Mouse (Mus musculus) myocyte (in vitro differentiated cells): ENCODE results near the gene Gm20696. TPM values are rescaled to one million over a fixed set of nuclear protein-coding genes. Genes with fewer than 3 reads are reported as not detected.

ENCODE experiments used
- H3K27me3 ChIP-seq: one replicate; pipeline ENCODE4 v1.6.1; 2011; ENCODE audit not compliant: control insufficient read depth, insufficient read depth, insufficient read length
- H3K36me3 ChIP-seq: one replicate; pipeline ENCODE4 v1.6.1; 2011; ENCODE audit not compliant: control insufficient read depth, insufficient read depth
- H3K4me2 ChIP-seq: one replicate; pipeline ENCODE4 v1.6.1; 2011; ENCODE audit warnings: low read depth, control low read depth
- H3K4me3 ChIP-seq: one replicate; pipeline ENCODE4 v1.5.1; 2011; ENCODE audit warnings: mild to moderate bottlenecking, control low read depth, moderate library complexity
- H3K79me2 ChIP-seq: one replicate; pipeline ENCODE4 v1.6.1; 2011; ENCODE audit not compliant: control insufficient read depth, insufficient read depth
- H3ac ChIP-seq: one replicate; pipeline ENCODE4 v1.6.1; 2011; ENCODE audit not compliant: control insufficient read depth, insufficient read length
- CEBPB ChIP-seq: IDR thresholded peaks from 2 replicates; pipeline ENCODE4 v1.6.1; 2011; ENCODE audit warnings: mild to moderate bottlenecking, moderate library complexity; ENCODE audit not compliant: poor library complexity, insufficient read depth, severe bottlenecking
- E2F4 ChIP-seq: IDR thresholded peaks from one replicate; pipeline ENCODE4 v1.6.1; 2011; ENCODE audit warnings: mild to moderate bottlenecking, control low read depth, moderate library complexity; ENCODE audit not compliant: insufficient read depth
- MAX ChIP-seq: IDR thresholded peaks from one replicate; pipeline ENCODE4 v1.6.1; 2011; ENCODE audit warnings: low read depth, mild to moderate bottlenecking, control low read depth
- MYOD1 ChIP-seq, 3 experiments: IDR thresholded peaks; one replicate each; pipeline ENCODE4 v1.6.1; 2011; ENCODE audit warnings: control low read depth in 2 of 3, low read depth in 2 of 3, mild to moderate bottlenecking in 2 of 3, moderate library complexity in 1 of 3; ENCODE audit not compliant: insufficient read length in 2 of 3, control insufficient read depth in 1 of 3
- MYOG ChIP-seq, 3 experiments: IDR thresholded peaks; one replicate each; pipeline ENCODE4 v1.6.1; 2011; ENCODE audit warnings: control low read depth in 2 of 3, low read depth in 2 of 3, mild to moderate bottlenecking in 2 of 3; ENCODE audit not compliant: insufficient read length in 2 of 3, control insufficient read depth in 1 of 3, insufficient read depth in 1 of 3
- POLR2A ChIP-seq: IDR thresholded peaks from one replicate; pipeline ENCODE4 v1.6.1; 2011; ENCODE audit warnings: low read depth, mild to moderate bottlenecking, control low read depth, moderate library complexity; ENCODE audit not compliant: insufficient read length
- POLR2AphosphoS2 ChIP-seq: IDR thresholded peaks from one replicate; pipeline ENCODE4 v1.6.1; 2011; ENCODE audit warnings: low read depth, control low read depth; ENCODE audit not compliant: insufficient read length
- REST ChIP-seq: IDR thresholded peaks from one replicate; pipeline ENCODE4 v1.6.1; 2011; ENCODE audit warnings: mild to moderate bottlenecking, control low read depth, moderate library complexity; ENCODE audit not compliant: insufficient read depth, insufficient read length
- SRF ChIP-seq: IDR thresholded peaks from one replicate; pipeline ENCODE4 v1.6.1; 2011; ENCODE audit warnings: low read depth; ENCODE audit not compliant: control insufficient read depth, insufficient read length
- TCF12 ChIP-seq: IDR thresholded peaks from one replicate; pipeline ENCODE4 v1.6.1; 2011; ENCODE audit warnings: mild to moderate bottlenecking, control low read depth; ENCODE audit not compliant: poor library complexity, insufficient read depth, severe bottlenecking
- TCF3 ChIP-seq: IDR thresholded peaks from one replicate; pipeline ENCODE4 v1.6.1; 2011; ENCODE audit warnings: low read depth, control low read depth; ENCODE audit not compliant: insufficient read length
- USF1 ChIP-seq: IDR thresholded peaks from one replicate; pipeline ENCODE4 v1.6.1; 2011; ENCODE audit warnings: low read depth, mild to moderate bottlenecking, control low read depth, moderate library complexity
- polyA plus RNA-seq: library from polyadenylated mRNA; unstranded; fragments of >200 nt; fragmentation: generic; extraction: Trizol; gene quantifications from one replicate; pipeline ENCODE4 v1.2.1, GENCODE M21; 2012; ENCODE audit warnings: missing spikeins

Gene Gm20696
- polyA plus RNA-seq, 1 experiment, result 0.13 TPM

DNA sequence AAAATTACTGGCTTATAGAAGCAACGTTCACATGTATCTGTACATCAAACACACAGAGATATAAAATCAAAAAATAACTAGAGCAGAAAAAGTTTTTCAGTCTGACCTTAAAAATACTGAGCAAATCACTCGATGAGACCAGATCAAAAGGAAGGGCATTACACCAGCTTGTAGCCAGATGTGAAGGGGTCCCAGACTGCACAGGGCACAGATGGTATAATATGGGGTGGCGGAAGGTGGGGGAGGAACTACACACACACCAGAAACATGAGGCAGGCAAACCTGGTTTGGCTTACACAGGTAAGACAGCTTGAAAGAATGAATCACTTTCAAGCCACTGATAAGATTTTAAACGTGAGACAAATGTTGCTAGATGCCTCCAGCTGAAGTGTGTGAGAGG is 45.4 kb downstream of the Gm20696 start:
- TF ChIP-seq TCF3 (no peak), CEBPB (no peak), MYOD1 (IDR thresholded peaks at IDR 0.05; ENCODE audit: control insufficient read depth in 1 of 3, insufficient read length in 2 of 3, low read depth in 2 of 3) (no peak), E2F4 (no peak), MAX (no peak), MYOG (IDR thresholded peaks at IDR 0.05; ENCODE audit: control insufficient read depth in 1 of 3, insufficient read depth in 1 of 3, insufficient read length in 2 of 3, low read depth in 2 of 3) (no peak), REST (no peak)
- Histone ChIP-seq H3K36me3 (no peaks in the 10 kb centered on the region), H3K79me2 (no peaks in the 10 kb centered on the region), H3ac (no peak overlapping the region), H3K27me3 (no peaks in the 10 kb centered on the region), H3K4me3 (no peak overlapping the region), H3K4me2 (no peak overlapping the region)

GRCm38 (mm10) chr6:99620471-99620870 is 46.1 kb downstream of the Gm20696 start:
- Histone ChIP-seq H3K4me3 (no peak overlapping the region), H3K36me3 (no peaks in the 10 kb centered on the region), H3K79me2 (no peaks in the 10 kb centered on the region), H3K27me3 (no peaks in the 10 kb centered on the region), H3ac (no peak overlapping the region), H3K4me2 (no peak overlapping the region)
- TF ChIP-seq E2F4, result no peak
- no peak for TF ChIP-seq MYOD1 (IDR thresholded peaks at IDR 0.05; ENCODE audit: control insufficient read depth in 1 of 3, insufficient read length in 2 of 3, low read depth in 2 of 3)
- no peak for TF ChIP-seq TCF3
- TF ChIP-seq SRF, result no peak
- TF ChIP-seq REST, result no peak
- no peak for TF ChIP-seq POLR2AphosphoS2
- TF ChIP-seq MYOG (IDR thresholded peaks at IDR 0.05; ENCODE audit: control insufficient read depth in 1 of 3, insufficient read depth in 1 of 3, insufficient read length in 2 of 3, low read depth in 2 of 3), result no peak
- no peak for TF ChIP-seq CEBPB
- no peak for TF ChIP-seq POLR2A

GRCm38 (mm10) chr6:99619964-99620363 is 46.6 kb downstream of the Gm20696 start:
- no peak overlapping the region for H3ac ChIP-seq
- no peak overlapping the region for H3K4me2 ChIP-seq

DNA sequence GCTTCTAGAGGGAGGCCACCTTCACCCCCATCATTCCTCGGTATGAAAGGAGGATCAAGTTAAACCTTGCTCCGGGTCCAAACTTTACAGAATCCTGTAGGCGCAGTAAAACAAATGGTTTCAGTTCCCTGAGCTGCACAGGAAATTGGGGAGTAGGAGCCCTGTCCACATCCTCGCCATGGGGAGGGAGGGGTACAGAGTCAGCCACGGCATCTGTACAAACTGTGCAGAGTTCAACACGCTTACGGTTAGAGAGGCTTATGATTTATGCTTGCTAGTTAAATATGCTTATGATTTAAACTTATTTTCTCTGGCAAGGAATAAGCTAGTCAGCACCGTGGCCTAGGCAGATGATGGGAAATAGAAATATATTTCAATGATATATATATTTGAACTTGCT is 47.1 kb downstream of the Gm20696 start:
- no peak overlapping the region for H3K4me2 ChIP-seq
- no peaks in the 10 kb centered on the region for H3K79me2 ChIP-seq
- no peaks in the 10 kb centered on the region for H3K27me3 ChIP-seq
- no peak overlapping the region for H3K4me3 ChIP-seq
- H3ac ChIP-seq, result no peak overlapping the region
- no peaks in the 10 kb centered on the region for H3K36me3 ChIP-seq
- TF ChIP-seq USF1, result no peak
- no peak for TF ChIP-seq TCF12
- TF ChIP-seq MYOD1 (IDR thresholded peaks at IDR 0.05; ENCODE audit: control insufficient read depth in 1 of 3, insufficient read length in 2 of 3, low read depth in 2 of 3), result no peak
- no peak for TF ChIP-seq POLR2AphosphoS2
- TF ChIP-seq POLR2A, result no peak
- no peak for TF ChIP-seq MAX
- TF ChIP-seq SRF, result no peak
- no peak for TF ChIP-seq MYOG (IDR thresholded peaks at IDR 0.05; ENCODE audit: control insufficient read depth in 1 of 3, insufficient read depth in 1 of 3, insufficient read length in 2 of 3, low read depth in 2 of 3)
- no peak for TF ChIP-seq TCF3
- no peak for TF ChIP-seq E2F4
- no peak for TF ChIP-seq CEBPB
- no peak for TF ChIP-seq REST

More at GRCm38 (mm10) chr6:99619964-99620363, 46.6 kb downstream of the Gm20696 start:
- no peak for TF ChIP-seq POLR2A
- TF ChIP-seq REST, result no peak
- TF ChIP-seq TCF3, result no peak
- no peak for TF ChIP-seq MYOD1 (IDR thresholded peaks at IDR 0.05; ENCODE audit: control insufficient read depth in 1 of 3, insufficient read length in 2 of 3, low read depth in 2 of 3)
- Histone ChIP-seq H3K36me3 (no peaks in the 10 kb centered on the region), H3K27me3 (no peaks in the 10 kb centered on the region), H3K4me3 (no peak overlapping the region), H3K79me2 (no peaks in the 10 kb centered on the region)

DNA sequence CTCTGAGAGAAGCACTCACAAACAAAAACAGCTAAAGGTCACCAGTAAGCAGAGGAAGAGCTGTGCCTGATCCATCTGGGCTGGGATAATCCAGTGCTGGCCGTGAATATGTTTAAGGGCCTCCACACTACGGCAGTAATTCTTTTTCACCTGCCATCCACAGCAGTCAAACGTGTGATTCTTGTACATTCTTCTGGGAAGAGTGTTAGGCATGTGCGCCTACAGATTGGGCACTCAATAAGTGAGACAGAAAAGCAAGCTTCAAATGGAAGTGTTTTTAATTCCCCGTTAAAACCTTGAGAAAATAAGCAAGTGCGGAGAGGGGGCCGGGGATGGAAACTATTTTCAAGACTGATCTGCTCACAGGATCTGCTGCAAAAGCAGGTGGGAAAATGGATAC is 48.7 kb downstream of the Gm20696 start:
- H3K79me2 ChIP-seq, result no peaks in the 10 kb centered on the region
- H3ac ChIP-seq, result no peak overlapping the region
- no peak for TF ChIP-seq USF1
- no peak for TF ChIP-seq REST
- no peak for TF ChIP-seq CEBPB
- no peak for TF ChIP-seq MYOG (IDR thresholded peaks at IDR 0.05; ENCODE audit: control insufficient read depth in 1 of 3, insufficient read depth in 1 of 3, insufficient read length in 2 of 3, low read depth in 2 of 3)
- no peak for TF ChIP-seq POLR2AphosphoS2
- TF ChIP-seq TCF3, result no peak
- no peak for TF ChIP-seq POLR2A
- no peak for TF ChIP-seq E2F4
- no peak for TF ChIP-seq SRF
- no peak for TF ChIP-seq MAX
- no peak for TF ChIP-seq MYOD1 (IDR thresholded peaks at IDR 0.05; ENCODE audit: control insufficient read depth in 1 of 3, insufficient read length in 2 of 3, low read depth in 2 of 3)
- no peak for TF ChIP-seq TCF12
- no peak overlapping the region for H3K4me3 ChIP-seq
- no peaks in the 10 kb centered on the region for H3K36me3 ChIP-seq
- no peak overlapping the region for H3K4me2 ChIP-seq
- H3K27me3 ChIP-seq, result no peaks in the 10 kb centered on the region
